Mouse (Mus musculus): ENCODE results near the gene Olfr313. TPM values are rescaled to one million over a fixed set of nuclear protein-coding genes. Genes with fewer than 3 reads are reported as not detected.
"Not testable (repeated sequence)": the region's sequence is repeated elsewhere in the genome, so short reads cannot be mapped to it uniquely, and the experiment has no call there.

Olfr313 gene
- polyA plus RNA-seq, 1 experiment, result not detected

- H3K79me3 ChIP-seq (ENCODE audit: low read depth), result no peaks in the 10 kb centered on the region
- no peaks in the 10 kb centered on the region for H3K27me3 ChIP-seq (ENCODE audit: control insufficient read depth, insufficient read depth, insufficient read length)
- H3K36me3 ChIP-seq (ENCODE audit: control insufficient read depth, insufficient read depth), result no peaks in the 10 kb centered on the region
- H3ac ChIP-seq (ENCODE audit: control insufficient read depth, insufficient read length, low read depth), result no peak overlapping the region
- H3K79me2 ChIP-seq (ENCODE audit: control insufficient read depth, insufficient read depth), result no peaks in the 10 kb centered on the region
- TF ChIP-seq USF1 (IDR thresholded peaks at IDR 0.05; ENCODE audit: low read depth), result no peak
- TF ChIP-seq CTCF (IDR thresholded peaks at IDR 0.05; ENCODE audit: control insufficient read depth, insufficient read depth, insufficient read length), result no peak
- no peak for TF ChIP-seq MYOG (IDR thresholded peaks at IDR 0.05; ENCODE audit: control insufficient read depth, extremely low read depth, insufficient read length)
- TF ChIP-seq CEBPB (IDR thresholded peaks at IDR 0.05; ENCODE audit: low read depth), result no peak
- TF ChIP-seq MAX (IDR thresholded peaks at IDR 0.05), result no peak
- no peak for TF ChIP-seq FOSL1 (IDR thresholded peaks at IDR 0.05; ENCODE audit: insufficient read depth, low read length, poor library complexity, severe bottlenecking)
- TF ChIP-seq MYOD1 (IDR thresholded peaks at IDR 0.05; ENCODE audit: control insufficient read depth, insufficient read length, low read depth), result no peak
- H3K4me3 ChIP-seq (ENCODE audit: insufficient read depth, poor library complexity, severe bottlenecking), result no peak overlapping the region
Observed at GRCm38 (mm10) chr11:58829764-58830163, 15.0 kb downstream of the Olfr313 start.

GRCm38 (mm10) chr11:58832541-58832940, 17.7 kb downstream of the Olfr313 start:
- not testable (repeated sequence) for H3K79me2 ChIP-seq (ENCODE audit: control insufficient read depth, insufficient read depth); H3K27me3 ChIP-seq (ENCODE audit: control insufficient read depth, insufficient read depth, insufficient read length); H3ac ChIP-seq (ENCODE audit: control insufficient read depth, insufficient read length, low read depth); H3K4me3 ChIP-seq (ENCODE audit: insufficient read depth, poor library complexity, severe bottlenecking); H3K36me3 ChIP-seq (ENCODE audit: control insufficient read depth, insufficient read depth); H3K79me3 ChIP-seq (ENCODE audit: low read depth)

GRCm38 (mm10) chr11:58838951-58839350, 24.2 kb downstream of the Olfr313 start, which contains the start of gene Olfr311:
Gene Olfr311 (plus strand): TSS chr11:58839251.
- not testable (repeated sequence) for H3K36me3 ChIP-seq (ENCODE audit: control insufficient read depth, insufficient read depth); H3K4me3 ChIP-seq (ENCODE audit: insufficient read depth, poor library complexity, severe bottlenecking); H3K79me3 ChIP-seq (ENCODE audit: low read depth); H3K79me2 ChIP-seq (ENCODE audit: control insufficient read depth, insufficient read depth); H3K27me3 ChIP-seq (ENCODE audit: control insufficient read depth, insufficient read depth, insufficient read length); H3ac ChIP-seq (ENCODE audit: control insufficient read depth, insufficient read length, low read depth)

GRCm38 (mm10) chr11:58846919-58847461, 32.2 kb downstream of the Olfr313 start, which contains the start of gene Gm12258:
Gene Gm12258 (plus strand): TSS chr11:58847158.
- Histone ChIP-seq H3K4me3 (ENCODE audit: insufficient read depth, poor library complexity, severe bottlenecking) (peak within 1 kb of the TSS; percentile 46), H3K79me2 (ENCODE audit: control insufficient read depth, insufficient read depth) (no peaks in the 10 kb centered on the region), H3K27me3 (ENCODE audit: control insufficient read depth, insufficient read depth, insufficient read length) (no peaks in the 10 kb centered on the region), H3K36me3 (ENCODE audit: control insufficient read depth, insufficient read depth) (peaks cover 18% of the 10 kb centered on the region), H3ac (ENCODE audit: control insufficient read depth, insufficient read length, low read depth) (peak within 1 kb of the TSS; percentile 82), H3K79me3 (ENCODE audit: low read depth) (no peaks in the 10 kb centered on the region)
- TF ChIP-seq MYOD1 (IDR thresholded peaks at IDR 0.05; ENCODE audit: control insufficient read depth, insufficient read length, low read depth), result no peak
- TF ChIP-seq CEBPB (IDR thresholded peaks at IDR 0.05; ENCODE audit: low read depth), result no peak
- TF ChIP-seq FOSL1 (IDR thresholded peaks at IDR 0.05; ENCODE audit: insufficient read depth, low read length, poor library complexity, severe bottlenecking), result no peak
- TF ChIP-seq CTCF (IDR thresholded peaks at IDR 0.05; ENCODE audit: control insufficient read depth, insufficient read depth, insufficient read length), result no peak
- no peak for TF ChIP-seq MYOG (IDR thresholded peaks at IDR 0.05; ENCODE audit: control insufficient read depth, extremely low read depth, insufficient read length)
- TF ChIP-seq MAX (IDR thresholded peaks at IDR 0.05), result no peak
- no peak for TF ChIP-seq USF1 (IDR thresholded peaks at IDR 0.05; ENCODE audit: low read depth)

DNA sequence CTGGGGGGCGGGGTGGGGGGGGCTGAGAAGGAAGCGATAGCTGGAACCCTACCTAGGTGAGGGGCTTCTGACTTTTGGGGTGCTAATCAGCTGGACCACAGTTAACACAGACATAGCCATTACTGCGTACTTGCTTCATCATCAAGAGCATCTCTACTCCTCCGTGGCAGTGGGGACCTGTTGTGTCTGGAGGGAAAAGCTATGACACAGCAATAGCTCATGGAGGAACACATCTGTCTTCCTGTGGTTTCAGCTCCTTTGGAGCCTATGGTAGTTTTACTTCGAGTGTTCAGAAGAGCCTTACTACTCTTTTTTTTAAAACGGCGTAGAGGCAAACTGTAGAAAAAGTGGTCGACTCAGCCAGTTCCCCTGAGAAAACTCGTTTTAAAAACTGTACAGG, 32.8 kb downstream of the Olfr313 start:
- H3K4me3 ChIP-seq (ENCODE audit: insufficient read depth, poor library complexity, severe bottlenecking), result peak overlapping the region; percentile 46
- no peaks in the 10 kb centered on the region for H3K79me3 ChIP-seq (ENCODE audit: low read depth)
- H3K79me2 ChIP-seq (ENCODE audit: control insufficient read depth, insufficient read depth), result no peaks in the 10 kb centered on the region
- no peaks in the 10 kb centered on the region for H3K27me3 ChIP-seq (ENCODE audit: control insufficient read depth, insufficient read depth, insufficient read length)
- no peak overlapping the region for H3ac ChIP-seq (ENCODE audit: control insufficient read depth, insufficient read length, low read depth)
- H3K36me3 ChIP-seq (ENCODE audit: control insufficient read depth, insufficient read depth), result peaks cover 18% of the 10 kb centered on the region
- TF ChIP-seq MYOG (IDR thresholded peaks at IDR 0.05; ENCODE audit: control insufficient read depth, extremely low read depth, insufficient read length), result no peak
- TF ChIP-seq CEBPB (IDR thresholded peaks at IDR 0.05; ENCODE audit: low read depth), result no peak
- no peak for TF ChIP-seq CTCF (IDR thresholded peaks at IDR 0.05; ENCODE audit: control insufficient read depth, insufficient read depth, insufficient read length)
- no peak for TF ChIP-seq MAX (IDR thresholded peaks at IDR 0.05)
- no peak for TF ChIP-seq FOSL1 (IDR thresholded peaks at IDR 0.05; ENCODE audit: insufficient read depth, low read length, poor library complexity, severe bottlenecking)
- no peak for TF ChIP-seq USF1 (IDR thresholded peaks at IDR 0.05; ENCODE audit: low read depth)
- TF ChIP-seq MYOD1 (IDR thresholded peaks at IDR 0.05; ENCODE audit: control insufficient read depth, insufficient read length, low read depth), result no peak

DNA sequence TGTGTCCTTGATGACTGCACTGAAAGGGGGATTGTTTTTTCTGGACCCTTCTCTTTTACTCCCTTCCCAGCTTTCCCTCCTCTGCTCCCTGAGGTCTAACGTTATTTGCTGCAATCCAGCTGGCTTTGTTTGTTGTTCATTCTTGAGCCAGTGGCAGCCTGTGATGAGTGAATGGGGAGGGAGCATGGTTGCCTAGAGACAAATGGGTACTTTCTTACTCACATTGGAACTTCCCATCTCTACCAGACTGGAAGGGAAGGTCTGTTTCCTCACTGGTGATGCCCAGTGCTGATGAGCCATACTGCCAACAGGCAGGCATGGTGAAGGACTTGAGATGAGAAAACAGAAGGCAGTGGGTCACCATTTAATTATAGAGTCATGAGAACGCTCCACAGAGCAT, 34.9 kb downstream of the Olfr313 start:
- Histone ChIP-seq H3ac (ENCODE audit: control insufficient read depth, insufficient read length, low read depth) (no peak overlapping the region), H3K4me3 (ENCODE audit: insufficient read depth, poor library complexity, severe bottlenecking) (no peak overlapping the region), H3K27me3 (ENCODE audit: control insufficient read depth, insufficient read depth, insufficient read length) (no peaks in the 10 kb centered on the region), H3K79me2 (ENCODE audit: control insufficient read depth, insufficient read depth) (no peaks in the 10 kb centered on the region), H3K79me3 (ENCODE audit: low read depth) (no peaks in the 10 kb centered on the region), H3K36me3 (ENCODE audit: control insufficient read depth, insufficient read depth) (peaks cover 22% of the 10 kb centered on the region)
- no peak for TF ChIP-seq MYOG (IDR thresholded peaks at IDR 0.05; ENCODE audit: control insufficient read depth, extremely low read depth, insufficient read length)
- TF ChIP-seq MAX (IDR thresholded peaks at IDR 0.05), result no peak
- TF ChIP-seq USF1 (IDR thresholded peaks at IDR 0.05; ENCODE audit: low read depth), result no peak
- TF ChIP-seq CEBPB (IDR thresholded peaks at IDR 0.05; ENCODE audit: low read depth), result no peak
- no peak for TF ChIP-seq FOSL1 (IDR thresholded peaks at IDR 0.05; ENCODE audit: insufficient read depth, low read length, poor library complexity, severe bottlenecking)
- TF ChIP-seq CTCF (IDR thresholded peaks at IDR 0.05; ENCODE audit: control insufficient read depth, insufficient read depth, insufficient read length), result no peak
- TF ChIP-seq MYOD1 (IDR thresholded peaks at IDR 0.05; ENCODE audit: control insufficient read depth, insufficient read length, low read depth), result no peak

All from C2C12 (cell line).